Mouse (Mus musculus) kidney, postnatal 36 days (tissue): ENCODE measurements at regions not wholly inside any gene's neighbourhood (a gene's known extent, or its start where the extent isn't known, plus 50 kb on each side); places are given as distances from the start of the nearest gene placed in this dataset.

Experiments
- DNase-seq, 2 experiments: peaks; one replicate each; pipeline ENCODE4 v3.0.0; 2021 to 2022; ENCODE audit warnings: mixed read lengths in 2 of 2

GRCm38 (mm10) chr6:10970587-10971138 is 936.6 kb downstream of the Ndufa4 start:
- peak; percentile 4 to 6 for DNase-seq

- DNase-seq = no peak
Observed at GRCm38 (mm10) chr6:10969841-10970536, 937.3 kb downstream of the Ndufa4 start.

DNA sequence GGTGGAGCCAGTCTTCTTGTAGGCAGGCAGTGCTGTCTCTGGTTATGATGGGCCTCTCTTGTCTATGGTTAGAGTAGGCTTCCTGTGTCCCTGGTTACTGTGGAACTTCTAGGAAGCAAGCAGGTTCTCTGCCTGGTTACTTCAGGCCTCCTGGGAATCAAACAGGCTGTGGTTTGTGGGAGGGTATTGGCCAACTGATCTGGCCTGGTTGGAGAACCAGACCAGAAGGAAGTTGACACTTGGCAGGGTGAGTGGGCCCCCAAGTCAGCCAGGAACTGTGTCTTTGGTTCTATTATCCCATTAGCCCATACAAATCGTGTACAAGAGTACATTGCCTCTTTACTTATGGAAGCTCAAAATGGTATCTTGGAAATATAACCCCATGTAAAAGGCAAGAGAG is 963.8 kb downstream of the Ndufa4 start:
- no peak for DNase-seq

- DNase-seq = no peak
Observed at GRCm38 (mm10) chr6:10941470-10941869, 965.8 kb downstream of the Ndufa4 start.
